Mouse (Mus musculus): ENCODE results near the gene Zfp595.
"Not testable (repeated sequence)": the region's sequence is repeated elsewhere in the genome, so short reads cannot be mapped to it uniquely, and the experiment has no call there.

Zfp595 gene

GRCm38 (mm10) chr13:67332019-67332724 lies at the start of gene Zfp595:
Gene Zfp595, minus strand, starts transcription at chr13:67332570.
- DNase-seq = peak; percentile 80 to 90

GRCm38 (mm10) chr13:67376255-67376654 lies 43.9 kb upstream of the Zfp595 start:
- DNase-seq = not testable (repeated sequence)

- DNase-seq = peak; percentile 71 to 79
Measured at GRCm38 (mm10) chr13:67375050-67375911, 42.9 kb upstream of the Zfp595 start, which contains the start of the genes Gm28041 and Zfp456. Gene Gm28041, minus strand, starts transcription at chr13:67375733. Gene Zfp456, minus strand, starts transcription at chr13:67375810.

GRCm38 (mm10) chr13:67360131-67360744 lies 27.9 kb upstream of the Zfp595 start, which contains the start of the genes Gm28044 and Zfp953:
Gene Gm28044, minus strand, starts transcription at chr13:67360536.
Gene Zfp953, minus strand, starts transcription at chr13:67360605.
- peak; percentile 82 to 92 for DNase-seq

GRCm38 (mm10) chr13:67351854-67352253 lies 19.5 kb upstream of the Zfp595 start:
- DNase-seq = no peak

- DNase-seq = no peak
Measured at GRCm38 (mm10) chr13:67343422-67343821, 11.1 kb upstream of the Zfp595 start.

GRCm38 (mm10) chr13:67332877-67333276 lies 507 bp upstream of the Zfp595 start:
- no peak for DNase-seq

GRCm38 (mm10) chr13:67306718-67307117 lies 25.7 kb downstream of the Zfp595 start:
- no peak for DNase-seq

- peak; percentile 73 to 89 for DNase-seq
Measured at GRCm38 (mm10) chr13:67305822-67306672, 26.3 kb downstream of the Zfp595 start, which contains the start of gene Zfp457. Gene Zfp457, minus strand, starts transcription at chr13:67306485.

- DNase-seq = peak in 1 of 2 experiments; percentile 17
Measured at GRCm38 (mm10) chr13:67278314-67278713, 54.1 kb downstream of the Zfp595 start, which contains the start of gene Zfp458. Gene Zfp458, minus strand, starts transcription at chr13:67278466.

- not testable (repeated sequence) for DNase-seq
Measured at GRCm38 (mm10) chr13:67269383-67270065, 62.8 kb downstream of the Zfp595 start.

- peak; percentile 50 to 78 for DNase-seq
Measured at GRCm38 (mm10) chr13:67268568-67269369, 63.6 kb downstream of the Zfp595 start.

All from lung, postnatal 4 days (tissue).